Mouse (Mus musculus) cerebellum, postnatal 10 days (tissue): ENCODE results near the gene Cyp2d11.
"Not testable (repeated sequence)": the region's sequence is repeated elsewhere in the genome, so short reads cannot be mapped to it uniquely, and the experiment has no call there.

Experiments used
- DNase-seq, 2 experiments: peaks; one replicate each; pipeline ENCODE4 v3.0.0; 2021; ENCODE audit warnings: mixed read lengths in 2 of 2

Gene Cyp2d11

DNA sequence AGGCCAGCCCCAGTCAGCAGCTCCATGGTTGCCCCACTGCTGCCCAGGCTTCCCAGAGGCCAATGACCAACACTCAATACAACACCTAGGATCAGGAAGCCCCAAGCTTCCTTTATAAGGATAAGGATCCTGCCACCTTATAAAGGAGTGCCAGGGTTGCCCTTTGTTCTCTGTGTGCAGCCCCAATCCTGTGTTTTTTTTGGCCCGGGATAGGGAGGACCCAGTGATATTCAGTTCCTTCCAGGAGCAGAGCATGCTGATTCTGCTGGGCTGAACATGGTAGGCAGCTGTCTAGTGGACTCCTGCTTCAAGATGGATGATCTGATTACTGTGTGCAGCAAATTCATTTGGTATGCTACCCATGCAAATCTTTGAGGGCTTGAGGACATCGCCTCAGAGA is at the start of gene Cyp2d11:
TSS of gene Cyp2d11 (minus strand) at position 101 of the 400 bp plus-strand sequence.
- DNase-seq = not testable (repeated sequence)

DNA sequence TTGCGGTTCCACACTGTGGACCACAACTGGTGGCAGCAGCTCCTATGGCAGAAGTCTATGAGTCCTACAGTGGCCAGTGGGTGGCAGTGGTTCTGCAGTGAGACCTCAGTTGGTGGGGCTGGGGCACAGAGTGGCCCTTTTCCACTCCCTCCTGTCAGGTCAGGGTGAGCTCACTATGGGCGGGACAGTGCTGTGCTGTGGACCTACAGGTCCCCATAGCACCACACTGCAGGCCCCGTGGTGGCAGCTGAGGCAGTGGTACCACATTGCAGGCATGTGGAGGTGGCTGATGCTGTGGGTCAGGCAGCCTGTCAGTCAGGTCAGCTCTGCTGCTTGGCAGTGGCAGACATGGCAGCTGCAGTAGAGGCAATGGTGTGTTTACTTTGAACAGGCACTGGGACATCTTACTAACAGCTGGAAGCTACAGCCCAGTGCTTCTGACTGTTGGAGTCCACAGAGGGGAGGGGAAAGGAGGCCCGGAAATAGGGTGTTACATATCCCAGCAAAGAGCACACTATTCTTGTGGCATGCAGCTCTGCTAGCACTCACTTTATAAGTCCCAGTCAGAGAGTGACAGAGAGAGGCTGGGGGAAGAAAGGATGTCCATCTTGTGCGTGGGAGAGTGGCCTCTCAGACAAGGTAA is 44.3 kb upstream of the Cyp2d11 start:
- no peak for DNase-seq

- DNase-seq = no peak
These were observed 41.8 kb upstream of the Cyp2d11 start for GRCm38 (mm10) chr15:82435606-82436005.

DNA sequence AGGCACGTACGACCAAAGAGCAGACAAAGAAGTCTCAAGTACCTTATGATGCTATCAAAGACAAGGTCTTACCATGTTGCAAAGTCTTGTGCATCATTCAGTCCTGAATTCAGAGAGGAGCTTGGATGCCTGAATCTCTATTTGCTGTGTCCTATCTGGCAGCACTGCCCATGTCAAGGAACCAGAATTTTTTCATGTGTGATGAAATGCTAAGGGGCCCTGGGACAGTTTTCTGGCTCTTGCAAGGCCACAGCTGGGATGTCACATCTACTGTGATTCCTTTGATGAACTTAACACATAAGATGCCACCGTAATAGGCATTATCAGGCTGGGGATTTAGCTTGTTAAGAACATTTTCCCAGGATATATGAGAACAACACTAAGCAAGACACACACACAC is 41.2 kb upstream of the Cyp2d11 start:
- DNase-seq = no peak

DNA sequence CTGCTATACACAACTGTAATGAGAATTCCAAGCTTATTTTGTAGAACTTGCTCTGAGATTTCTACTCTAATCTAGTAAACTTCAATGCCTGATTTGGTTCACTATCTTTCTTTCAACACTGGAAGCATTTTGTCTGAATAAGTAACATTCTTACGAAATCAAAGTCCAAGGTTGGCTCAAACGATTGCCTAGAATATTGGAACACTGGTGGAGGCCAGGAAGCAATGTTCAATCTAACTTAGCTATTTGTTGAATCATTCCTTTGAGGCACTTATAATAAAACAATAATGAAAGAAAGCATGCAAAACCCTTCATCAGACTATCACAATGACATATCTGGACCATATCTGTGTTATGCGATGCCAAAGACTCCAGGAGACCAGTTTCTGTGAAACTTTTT is 40.7 kb upstream of the Cyp2d11 start:
- DNase-seq = no peak

GRCm38 (mm10) chr15:82433621-82434020 is 39.8 kb upstream of the Cyp2d11 start:
- DNase-seq = no peak

DNA sequence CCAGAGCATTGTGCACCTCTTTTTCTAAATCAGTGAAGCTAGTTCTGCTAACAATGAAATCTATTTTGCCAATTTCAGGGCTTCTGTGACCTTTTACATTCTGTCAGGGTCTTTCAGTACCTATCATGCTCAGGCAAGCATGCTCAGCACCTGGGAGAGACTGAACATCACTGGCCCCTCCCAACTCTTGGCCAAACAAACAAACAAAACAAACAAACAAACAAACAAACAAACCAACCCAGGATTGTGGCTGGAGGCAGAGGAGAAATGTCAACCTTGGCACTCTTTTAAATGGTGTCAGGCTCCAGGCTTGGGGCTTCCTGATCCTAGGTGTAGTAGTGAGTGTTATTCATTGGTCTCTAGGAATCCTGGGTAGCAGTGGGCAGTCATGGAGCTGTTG is 39.3 kb upstream of the Cyp2d11 start, which contains the start of gene Cyp2d9:
TSS of gene Cyp2d9 (plus strand) at position 301 of the 400 bp plus-strand sequence.
- no peak for DNase-seq

DNA sequence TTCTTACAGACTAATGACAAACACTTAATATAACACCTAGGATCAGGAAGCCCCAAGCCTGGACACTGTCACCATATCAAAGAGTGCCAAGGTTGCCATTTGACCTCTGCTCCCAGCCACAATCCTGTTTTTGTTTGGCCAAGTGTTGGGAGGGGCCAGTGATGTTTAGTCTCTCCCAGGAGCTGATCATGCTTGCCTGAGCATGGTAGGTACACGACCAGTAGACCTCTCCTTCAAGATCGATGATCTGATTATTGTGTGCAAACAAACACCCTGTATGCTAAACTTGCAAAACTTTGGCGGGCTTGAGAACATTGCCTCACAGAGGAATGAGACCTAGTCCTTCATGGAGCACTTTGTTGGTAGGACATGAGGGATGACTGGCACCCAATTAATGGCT is 29.6 kb upstream of the Cyp2d11 start:
- no peak for DNase-seq

DNA sequence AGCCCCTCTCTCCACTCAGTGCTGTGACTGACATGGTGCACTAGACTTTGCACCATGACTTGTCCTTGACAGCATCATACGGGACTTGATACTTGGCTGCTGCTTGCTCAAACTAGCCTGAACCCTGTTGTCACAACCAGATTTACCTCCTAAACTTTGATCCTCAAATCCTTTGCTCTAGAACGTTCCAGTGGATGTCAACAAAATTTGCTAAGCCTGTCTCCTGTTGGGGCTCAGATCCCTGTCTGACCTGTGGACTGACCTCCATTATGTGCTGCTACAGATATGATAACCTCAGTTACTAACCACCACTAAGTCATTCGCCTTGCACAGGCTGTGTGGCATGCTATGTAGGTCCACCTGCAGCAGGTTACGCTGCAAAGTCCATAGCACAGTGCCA is 29.1 kb upstream of the Cyp2d11 start:
- DNase-seq = no peak

DNA sequence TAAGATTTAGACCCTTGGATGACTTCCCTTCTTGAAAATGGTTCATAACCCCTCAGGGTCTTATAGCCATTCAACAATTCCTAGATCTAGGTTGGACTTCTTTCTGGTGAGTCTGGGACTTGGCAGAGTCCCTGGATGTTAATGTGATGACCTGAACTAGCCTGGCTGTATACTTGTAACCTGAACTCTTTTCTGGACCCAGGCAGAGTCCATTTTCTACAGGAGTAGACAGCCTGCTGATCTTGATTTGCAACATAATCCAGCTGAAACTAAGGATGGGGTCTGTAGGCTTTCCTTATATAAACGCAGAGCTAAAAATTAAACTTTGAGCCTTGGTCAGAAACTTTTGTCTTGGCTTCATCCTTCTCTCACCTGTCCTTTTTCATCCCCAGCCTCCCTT is 24.8 kb upstream of the Cyp2d11 start:
- no peak for DNase-seq

DNA sequence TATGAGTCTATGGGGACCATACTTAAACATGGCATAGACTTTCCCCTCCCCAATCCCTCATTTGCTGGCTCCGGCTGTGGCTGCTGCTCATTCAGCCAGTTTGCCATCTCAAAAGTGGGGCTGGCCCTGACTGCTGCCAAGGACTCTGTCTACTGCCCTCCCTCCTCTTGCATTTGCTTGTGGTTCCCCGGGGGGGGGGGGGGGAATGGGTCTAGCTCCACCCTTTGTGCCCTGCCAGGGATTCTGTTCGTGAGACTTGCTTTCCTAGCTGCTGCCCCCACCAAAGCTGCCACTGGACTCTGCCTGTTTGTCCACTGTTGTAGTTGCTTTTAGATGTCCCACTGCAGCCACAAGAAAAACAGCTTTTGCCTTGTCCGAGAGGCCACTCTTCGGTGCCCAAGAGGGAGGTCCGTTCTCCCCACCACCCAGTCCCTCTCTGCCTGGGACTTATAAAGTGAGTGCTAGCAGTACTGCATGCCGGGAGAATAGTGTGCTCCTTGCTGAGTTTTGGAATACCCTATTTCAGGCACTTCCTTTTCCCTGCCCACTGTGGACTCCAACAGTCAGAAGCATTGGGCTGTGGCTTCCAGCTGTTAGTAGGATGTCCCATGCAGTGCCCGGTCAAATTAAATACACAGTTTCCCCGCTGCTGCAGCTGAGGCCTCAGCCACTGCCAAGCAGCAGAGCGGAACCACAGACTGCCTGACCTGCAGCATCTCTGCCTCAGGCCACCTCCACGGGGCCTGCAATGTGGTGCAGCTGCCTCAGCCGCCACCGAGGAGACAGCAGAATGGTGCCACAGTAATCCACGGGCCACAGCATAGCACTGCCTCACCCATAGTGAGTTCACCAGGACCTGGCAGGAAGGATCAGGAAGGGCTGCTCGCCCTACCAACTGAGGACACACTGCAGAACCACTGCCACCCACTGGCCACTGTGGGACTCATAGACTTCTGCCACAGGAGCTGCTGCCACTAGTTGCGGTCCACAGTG is 23.3 kb upstream of the Cyp2d11 start:
- DNase-seq = peak; percentile 89 to 91

DNA sequence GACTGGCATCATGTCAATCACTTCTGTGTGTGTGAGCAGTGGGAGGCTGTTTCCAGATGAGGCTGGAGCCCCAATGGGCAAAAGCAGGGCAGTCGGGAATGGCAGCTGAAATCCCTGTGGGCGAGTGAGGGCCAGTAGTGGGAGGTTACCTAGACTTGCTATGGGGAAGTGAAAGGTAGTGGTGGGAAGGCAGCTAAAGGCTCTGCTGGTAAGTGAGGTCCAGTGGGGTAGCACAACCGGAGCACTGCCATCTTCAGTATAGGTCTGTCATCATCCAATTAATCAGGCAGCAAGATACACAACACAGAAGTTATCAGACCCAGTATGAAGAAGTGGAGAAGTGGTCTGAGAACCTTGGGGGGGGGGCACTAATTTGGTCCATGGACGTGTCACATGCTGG is 13.7 kb upstream of the Cyp2d11 start:
- no peak for DNase-seq

- no peak for DNase-seq
These were observed 13.2 kb upstream of the Cyp2d11 start, which contains the start of gene Cyp2d10 for GRCm38 (mm10) chr15:82406981-82407380. TSS of gene Cyp2d10 (minus strand) at chr15:82407195.

- DNase-seq = no peak
These were observed 10.3 kb upstream of the Cyp2d11 start for GRCm38 (mm10) chr15:82404163-82404562.

GRCm38 (mm10) chr15:82403606-82404005 is 9.8 kb upstream of the Cyp2d11 start:
- no peak for DNase-seq

DNA sequence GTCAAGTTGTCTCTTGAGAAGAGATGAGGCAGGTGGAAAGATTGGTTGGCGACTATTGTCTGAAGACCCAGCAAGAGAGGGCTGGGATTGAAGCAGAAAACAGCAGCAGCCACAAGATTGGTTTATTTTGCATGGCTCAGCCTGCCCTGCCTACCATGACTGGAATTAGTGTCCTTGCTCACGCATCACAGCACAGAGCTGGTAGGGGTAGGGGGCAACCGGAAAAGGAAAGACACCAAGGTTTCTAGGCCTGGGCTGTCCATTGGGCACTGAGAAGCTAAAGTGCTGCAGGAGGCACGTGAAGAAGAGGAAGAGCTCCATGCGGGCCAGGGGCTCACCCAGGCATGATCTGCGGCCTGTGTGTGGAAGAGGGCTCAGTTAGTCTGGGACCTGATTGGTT is 8.9 kb upstream of the Cyp2d11 start:
- no peak for DNase-seq

DNA sequence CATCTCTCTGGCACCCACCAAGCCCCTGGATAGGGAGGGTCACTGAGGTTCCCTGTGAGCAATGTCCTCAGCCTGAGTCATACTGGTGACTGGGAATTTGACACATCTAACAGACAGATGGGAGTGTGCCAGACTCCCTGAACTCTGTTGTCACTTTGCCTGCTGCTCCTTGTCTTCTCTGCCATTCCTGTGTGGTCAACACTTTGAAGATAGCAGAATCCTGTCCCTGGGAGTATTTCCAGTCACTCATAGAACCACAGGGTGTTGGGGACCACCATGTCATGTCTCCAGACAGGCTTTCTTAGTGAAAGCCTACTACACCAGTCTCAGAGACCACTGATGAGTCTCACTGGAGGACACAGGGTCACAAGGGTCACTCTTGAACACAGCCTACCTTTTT is 8.3 kb upstream of the Cyp2d11 start:
- DNase-seq = no peak

DNA sequence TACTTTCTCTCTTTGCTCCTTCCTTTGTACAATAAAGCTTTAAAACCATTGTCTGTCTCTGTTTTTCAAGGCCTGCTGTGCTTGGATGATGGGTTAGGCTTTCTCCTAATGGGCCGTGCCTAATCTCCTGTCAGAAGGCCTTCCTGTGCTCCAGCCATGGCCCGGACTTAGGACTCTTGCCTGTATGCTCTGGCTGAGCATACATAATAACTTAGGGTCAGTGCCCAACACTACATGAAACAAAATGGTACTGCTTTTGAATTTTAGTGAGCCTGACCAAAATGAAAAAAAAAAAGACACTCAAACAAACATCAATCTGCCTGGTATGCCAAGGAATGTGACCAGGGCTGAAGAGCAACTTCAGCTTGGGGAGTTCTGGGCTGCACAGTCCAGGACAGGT is 7.7 kb upstream of the Cyp2d11 start:
- no peak for DNase-seq

- DNase-seq = not testable (repeated sequence)
These were observed 2.1 kb upstream of the Cyp2d11 start for GRCm38 (mm10) chr15:82395955-82396354.

DNA sequence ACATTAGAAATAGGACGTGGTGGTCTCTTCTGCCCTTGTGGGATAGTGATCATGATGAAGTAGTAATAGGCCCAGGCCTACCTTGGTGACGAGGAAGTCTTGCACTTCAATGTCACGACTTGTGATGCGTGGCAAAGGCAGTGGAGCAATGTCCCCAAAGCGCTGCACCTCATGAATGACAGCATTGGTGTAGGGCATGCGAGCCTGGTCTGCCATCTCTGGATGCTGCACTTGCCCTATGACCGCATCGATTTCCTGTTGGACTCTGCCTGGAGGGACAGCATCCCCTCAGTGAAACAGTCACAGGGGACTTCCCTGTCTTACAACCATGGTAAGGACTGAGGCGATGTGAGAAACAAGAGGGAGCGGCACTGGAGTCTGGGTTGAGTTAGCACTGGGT is 3.9 kb downstream of the Cyp2d11 start:
- DNase-seq = not testable (repeated sequence)

DNA sequence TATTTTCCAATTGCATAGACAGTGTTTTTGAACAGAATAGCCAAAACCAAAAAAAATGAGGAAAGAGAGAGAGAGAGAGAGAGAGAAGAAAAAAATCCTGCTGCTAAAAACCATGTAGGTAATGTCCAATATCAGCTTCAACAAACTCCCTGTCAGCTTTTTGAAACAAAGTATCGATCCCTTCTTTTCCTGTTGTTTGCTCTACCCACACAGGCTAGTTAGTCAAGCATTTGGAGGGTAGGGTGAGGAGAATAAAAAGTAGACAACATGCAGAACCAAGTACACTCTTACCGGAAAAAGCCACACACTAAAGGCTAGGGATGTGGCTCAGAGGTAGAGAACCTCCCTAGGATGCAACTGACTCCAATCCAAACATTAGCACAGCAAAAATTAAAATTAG is 8.1 kb downstream of the Cyp2d11 start:
- no peak for DNase-seq

DNA sequence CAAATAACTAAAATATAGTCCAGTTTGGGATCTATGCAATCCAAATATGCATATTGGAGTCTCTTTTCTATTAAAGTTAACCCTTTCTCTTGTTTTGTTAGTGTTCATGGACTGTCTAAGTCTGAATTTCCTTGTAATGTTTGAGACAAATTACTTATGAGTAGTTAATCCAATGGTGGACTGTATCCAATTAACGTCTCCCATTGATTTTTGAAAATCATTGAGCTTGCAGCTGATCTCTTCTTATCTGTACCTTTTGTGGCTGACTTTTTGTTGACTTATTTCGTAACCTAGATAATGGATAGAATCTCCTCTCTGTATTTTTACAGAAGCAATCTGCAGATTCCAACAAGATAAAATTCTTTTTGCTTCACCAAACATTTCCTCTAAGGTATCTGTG is 11.4 kb downstream of the Cyp2d11 start:
- DNase-seq = no peak

DNA sequence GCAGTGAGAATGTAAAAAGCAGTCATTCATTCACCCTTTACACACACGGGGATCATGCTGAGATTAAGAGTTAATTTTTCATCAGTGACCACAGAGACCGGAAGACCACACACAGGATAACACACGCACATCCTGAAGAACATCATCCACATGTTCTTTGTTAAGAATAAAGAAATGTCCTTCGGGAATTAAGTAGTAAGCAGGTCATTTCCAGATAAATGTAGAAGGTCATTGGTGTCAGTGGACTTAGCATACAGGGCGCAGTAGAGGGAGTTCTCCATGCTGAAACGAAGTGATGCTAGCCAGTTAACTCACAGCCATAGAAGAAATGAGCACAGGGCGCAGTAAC is 13.1 kb downstream of the Cyp2d11 start:
- no peak for DNase-seq
